Mouse (Mus musculus) embryonic fibroblast, embryonic 13.5 days (primary cell): ENCODE results near the gene Nat8f2. TPM values are rescaled to one million over a fixed set of nuclear protein-coding genes. Genes with fewer than 3 reads are reported as not detected.
A peak's percentile ranks its signal among the peaks of the same experiment; 100 is the strongest.
"Not testable (repeated sequence)": the region's sequence is repeated elsewhere in the genome, so short reads cannot be mapped to it uniquely, and the experiment has no call there.

Experiments used
- H3K27ac ChIP-seq: 2 replicates; pipeline ENCODE4 v1.5.1; 2012; ENCODE audit warnings: low read length, control low read depth, inconsistent platforms; ENCODE audit not compliant: insufficient read depth
- H3K4me1 ChIP-seq: 2 replicates; pipeline ENCODE4 v1.6.1; 2011; ENCODE audit warnings: low read length; ENCODE audit not compliant: control insufficient read depth, insufficient read depth
- H3K4me3 ChIP-seq: 2 replicates; pipeline ENCODE4 v1.5.1; 2011; ENCODE audit warnings: mild to moderate bottlenecking, control low read depth, low read length; ENCODE audit not compliant: insufficient read depth
- CTCF ChIP-seq: IDR thresholded peaks from 2 replicates; pipeline ENCODE4 v1.5.1; 2011; ENCODE audit warnings: mild to moderate bottlenecking, control low read depth, low read length, moderate library complexity, borderline replicate concordance; ENCODE audit not compliant: insufficient read depth
- POLR2A ChIP-seq: IDR thresholded peaks from 2 replicates; pipeline ENCODE4 v1.6.1; 2011; ENCODE audit warnings: low read depth, mild to moderate bottlenecking, control low read depth, low read length, moderate library complexity
- polyA plus RNA-seq: library from polyadenylated mRNA; stranded (reverse); fragments of >200 nt; gene quantifications from 2 replicates; pipeline ENCODE4 v1.2.4, GENCODE M21; 2011; ENCODE audit warnings: low read depth; ENCODE audit not compliant: missing spikeins, insufficient read length

Nat8f2 gene
- polyA plus RNA-seq, 1 experiment = not detected

GRCm38 (mm10) chr6:85895061-85895648 lies 26.2 kb upstream of the Nat8f2 start:
- not testable (repeated sequence) for H3K27ac ChIP-seq, H3K4me1 ChIP-seq, H3K4me3 ChIP-seq
- peak; percentile 33; the same call in 1 of the 2 replicates for TF ChIP-seq CTCF

- Histone ChIP-seq H3K4me3 (no peak overlapping the region), H3K4me1 (no peaks in the 10 kb centered on the region), H3K27ac (no peak overlapping the region)
- no peak for TF ChIP-seq CTCF
- TF ChIP-seq POLR2A = no peak
Measured at GRCm38 (mm10) chr6:85888961-85889360, 20.0 kb upstream of the Nat8f2 start.

- no peak for TF ChIP-seq POLR2A
- no peak for TF ChIP-seq CTCF
- Histone ChIP-seq H3K4me1 (no peaks in the 10 kb centered on the region), H3K27ac (no peak overlapping the region), H3K4me3 (no peak overlapping the region)
Measured at GRCm38 (mm10) chr6:85884311-85884710, 15.4 kb upstream of the Nat8f2 start.

GRCm38 (mm10) chr6:85883246-85883645 lies 14.3 kb upstream of the Nat8f2 start:
- not testable (repeated sequence) for H3K4me3 ChIP-seq, H3K27ac ChIP-seq, H3K4me1 ChIP-seq

- Histone ChIP-seq H3K4me1 (no peaks in the 10 kb centered on the region), H3K4me3 (no peak overlapping the region), H3K27ac (no peak overlapping the region)
- TF ChIP-seq POLR2A (no peak), CTCF (no peak)
Measured at GRCm38 (mm10) chr6:85867726-85868690, 950 bp downstream of the Nat8f2 start.

GRCm38 (mm10) chr6:85866995-85867394 lies 2.0 kb downstream of the Nat8f2 start:
- not testable (repeated sequence) for H3K4me1 ChIP-seq, H3K4me3 ChIP-seq, H3K27ac ChIP-seq

GRCm38 (mm10) chr6:85866166-85866565 lies 2.8 kb downstream of the Nat8f2 start:
- not testable (repeated sequence) for H3K4me3 ChIP-seq, H3K4me1 ChIP-seq, H3K27ac ChIP-seq

GRCm38 (mm10) chr6:85864900-85865639 lies 3.9 kb downstream of the Nat8f2 start:
- H3K27ac ChIP-seq = not testable (repeated sequence)

GRCm38 (mm10) chr6:85863840-85864239 lies 5.1 kb downstream of the Nat8f2 start:
- TF ChIP-seq CTCF (no peak), POLR2A (no peak)
- Histone ChIP-seq H3K4me1 (no peaks in the 10 kb centered on the region), H3K4me3 (no peak overlapping the region), H3K27ac (no peak overlapping the region)

More at GRCm38 (mm10) chr6:85864900-85865639, 3.9 kb downstream of the Nat8f2 start:
- not testable (repeated sequence) for H3K4me3 ChIP-seq, H3K4me1 ChIP-seq

- H3K4me1 ChIP-seq = no peaks in the 10 kb centered on the region
- no peak overlapping the region for H3K4me3 ChIP-seq
- no peak overlapping the region for H3K27ac ChIP-seq
- TF ChIP-seq CTCF (no peak), POLR2A (no peak)
Measured at GRCm38 (mm10) chr6:85863136-85863535, 5.8 kb downstream of the Nat8f2 start.
